Mouse (Mus musculus) cerebellum, adult 2 months (tissue): ENCODE measurements around the gene Hp.

ENCODE experiments used
- CTCF ChIP-seq: fragments of 200-500 bp; IDR thresholded peaks from 2 replicates; pipeline ENCODE4 v1.5.1; 2011; ENCODE audit warnings: low read depth, mild to moderate bottlenecking, control low read depth, low read length, moderate library complexity, borderline replicate concordance; ENCODE audit not compliant: insufficient read depth
- POLR2A ChIP-seq: fragments of 200-500 bp; IDR thresholded peaks from 2 replicates; pipeline ENCODE4 v1.6.1; 2011; ENCODE audit warnings: low read length, control low read depth, borderline replicate concordance; ENCODE audit not compliant: insufficient read depth

GRCm38 (mm10) chr8:109609153-109609502 lies 30.2 kb upstream of the Hp start:
- TF ChIP-seq POLR2A (no peak), CTCF (no peak)
